Mouse (Mus musculus) liver, adult 2 months (tissue): ENCODE data around the gene Cdh13. TPM values are rescaled to one million over a fixed set of nuclear protein-coding genes. Genes with fewer than 3 reads are reported as not detected.

Source experiments
- DNase-seq: peaks from one replicate; pipeline ENCODE4 v3.0.0-alpha.2; 2011; ENCODE audit warnings: low read depth, low spot score; ENCODE audit errors: extremely low read depth
- H3K27ac ChIP-seq: fragments of 200-500 bp; replicated peaks from 2 replicates; pipeline ENCODE4 v1.5.1; 2012; ENCODE audit warnings: low read depth, mild to moderate bottlenecking, control low read depth, inconsistent platforms, low read length; ENCODE audit not compliant: insufficient read depth
- H3K27me3 ChIP-seq: fragments of 200-500 bp; 2 replicates; pipeline ENCODE4 v1.6.1; 2012; ENCODE audit warnings: mild to moderate bottlenecking, moderate library complexity, low read length, inconsistent platforms; ENCODE audit not compliant: control insufficient read depth, insufficient read depth
- H3K36me3 ChIP-seq: fragments of 200-500 bp; 2 replicates; pipeline ENCODE4 v1.6.1; 2012; ENCODE audit warnings: low read length, inconsistent platforms; ENCODE audit not compliant: control insufficient read depth, insufficient read depth
- H3K4me1 ChIP-seq: fragments of 200-500 bp; 2 replicates; pipeline ENCODE4 v1.6.1; 2011; ENCODE audit warnings: low read length; ENCODE audit not compliant: control insufficient read depth, insufficient read depth
- H3K4me3 ChIP-seq: fragments of 200-500 bp; 2 replicates; pipeline ENCODE4 v1.5.1; 2011; ENCODE audit warnings: low read depth, mild to moderate bottlenecking, control low read depth, low read length, moderate library complexity; ENCODE audit not compliant: insufficient read depth
- H3K79me2 ChIP-seq: fragments of 200-500 bp; 2 replicates; pipeline ENCODE4 v1.6.1; 2012; ENCODE audit warnings: inconsistent platforms, mild to moderate bottlenecking, low read length, moderate library complexity; ENCODE audit not compliant: control insufficient read depth, insufficient read depth
- H3K9ac ChIP-seq: fragments of 200-500 bp; 2 replicates; pipeline ENCODE4 v1.6.1; 2012; ENCODE audit warnings: low read depth, mild to moderate bottlenecking, control low read depth, inconsistent platforms, low read length
- CTCF ChIP-seq: fragments of 200-500 bp; IDR thresholded peaks from 2 replicates; pipeline ENCODE4 v1.5.1; 2011; ENCODE audit warnings: low read depth, low read length, control low read depth
- POLR2A ChIP-seq: fragments of 200-500 bp; IDR thresholded peaks from 2 replicates; pipeline ENCODE4 v1.6.1; 2011; ENCODE audit warnings: low read length, control low read depth; ENCODE audit not compliant: insufficient read depth; ENCODE audit errors: extremely low read depth
- WGBS: fragments of 180-500 bp; shearing (Covaris S2); methylation state at CpG from one replicate; pipeline ENCODE4 v1.1.7; 2018; 5-methylcytosine and 5-hydroxymethylcytosine counted together
- polyA plus RNA-seq: library from polyadenylated mRNA; depleted of rRNA; stranded (reverse); fragments of >200 nt; gene quantifications from 2 replicates; pipeline ENCODE4 v1.2.3, GENCODE M21; 2012
- total RNA-seq: library from RNA; depleted of rRNA; stranded (reverse); fragments of >200 nt; gene quantifications from 2 replicates; pipeline ENCODE4 v1.2.3, GENCODE M21; 2014

The Cdh13 gene
- total and polyA plus RNA-seq, 2 experiments: 1.5 to 2.1 TPM

DNA sequence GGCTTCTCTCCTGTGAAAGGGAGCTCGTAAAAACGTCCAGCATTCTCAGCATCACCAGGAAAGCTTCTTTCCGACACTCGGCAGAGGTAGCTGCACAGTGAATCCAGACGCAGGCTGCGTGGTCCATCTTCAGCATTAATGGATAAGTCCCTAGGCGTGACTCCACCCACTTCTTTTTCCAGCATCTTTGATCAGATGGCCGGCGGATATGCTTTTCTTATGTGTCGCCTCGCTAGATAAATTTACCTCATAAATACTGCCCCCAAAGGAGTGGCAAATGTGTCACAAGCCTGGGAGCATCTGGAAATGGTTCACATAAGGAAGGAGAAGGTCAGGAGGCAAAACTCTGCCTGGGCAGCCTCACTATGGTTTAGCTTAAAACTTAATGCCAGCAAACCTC is 601.5 kb downstream of the Cdh13 start:
- no peaks in the 10 kb centered on the region for H3K4me1 ChIP-seq
- H3K4me3 ChIP-seq: no peak overlapping the region
- WGBS: 87% methylated on average over 11 of the region's 11 CpGs
- no peak for DNase-seq
- H3K9ac ChIP-seq: no peak overlapping the region
- no peaks in the 10 kb centered on the region for H3K79me2 ChIP-seq
- H3K27ac ChIP-seq: no peak overlapping the region
- no peaks in the 10 kb centered on the region for H3K27me3 ChIP-seq
- no peaks in the 10 kb centered on the region for H3K36me3 ChIP-seq
- no peak for TF ChIP-seq CTCF
- no peak for TF ChIP-seq POLR2A

GRCm38 (mm10) chr8:118902402-118902801 is 618.9 kb downstream of the Cdh13 start:
- Histone ChIP-seq H3K4me1 (no peaks in the 10 kb centered on the region), H3K79me2 (no peaks in the 10 kb centered on the region), H3K9ac (no peak overlapping the region), H3K27ac (no peak overlapping the region), H3K36me3 (no peaks in the 10 kb centered on the region), H3K27me3 (no peaks in the 10 kb centered on the region), H3K4me3 (no peak overlapping the region)
- WGBS: 84% methylated on average over 11 of the region's 11 CpGs
- TF ChIP-seq CTCF (no peak), POLR2A (no peak)
- no peak for DNase-seq

DNA sequence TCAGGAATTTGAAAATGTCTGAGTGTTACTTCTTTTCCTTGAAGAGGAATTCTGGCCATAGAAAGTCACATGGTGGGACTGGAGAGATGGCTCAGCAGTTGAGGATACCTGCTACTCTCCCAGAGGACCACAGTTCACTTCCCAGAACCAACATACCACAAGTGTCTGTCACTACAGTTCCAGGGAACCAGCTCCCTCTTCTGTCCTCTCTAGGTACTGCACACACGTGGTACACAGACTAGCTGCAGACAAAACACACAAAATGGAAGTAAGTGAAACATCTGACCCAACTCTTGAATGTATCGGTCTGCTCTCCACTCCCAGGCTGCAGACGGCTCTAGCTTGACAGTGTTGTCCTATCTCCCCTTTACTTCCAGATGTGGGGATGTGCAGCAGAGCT is 633.0 kb downstream of the Cdh13 start:
- no peak overlapping the region for H3K27ac ChIP-seq
- no peaks in the 10 kb centered on the region for H3K79me2 ChIP-seq
- DNase-seq: no peak
- TF ChIP-seq POLR2A (no peak), CTCF (no peak)
- no peaks in the 10 kb centered on the region for H3K36me3 ChIP-seq
- no peaks in the 10 kb centered on the region for H3K4me1 ChIP-seq
- H3K4me3 ChIP-seq: no peak overlapping the region
- 88% methylated on average over 3 of the region's 3 CpGs for WGBS
- H3K27me3 ChIP-seq: no peaks in the 10 kb centered on the region
- no peak overlapping the region for H3K9ac ChIP-seq

- H3K79me2 ChIP-seq: no peaks in the 10 kb centered on the region
- H3K9ac ChIP-seq: no peak overlapping the region
- no peak overlapping the region for H3K4me3 ChIP-seq
- no peaks in the 10 kb centered on the region for H3K36me3 ChIP-seq
- no peaks in the 10 kb centered on the region for H3K27me3 ChIP-seq
- no peak for DNase-seq
- 40% methylated on average over 11 of the region's 11 CpGs for WGBS
- TF ChIP-seq CTCF (no peak), POLR2A (no peak)
- H3K27ac ChIP-seq: no peak overlapping the region
- no peaks in the 10 kb centered on the region for H3K4me1 ChIP-seq
Observed at GRCm38 (mm10) chr8:118937412-118937811, 653.9 kb downstream of the Cdh13 start.

DNA sequence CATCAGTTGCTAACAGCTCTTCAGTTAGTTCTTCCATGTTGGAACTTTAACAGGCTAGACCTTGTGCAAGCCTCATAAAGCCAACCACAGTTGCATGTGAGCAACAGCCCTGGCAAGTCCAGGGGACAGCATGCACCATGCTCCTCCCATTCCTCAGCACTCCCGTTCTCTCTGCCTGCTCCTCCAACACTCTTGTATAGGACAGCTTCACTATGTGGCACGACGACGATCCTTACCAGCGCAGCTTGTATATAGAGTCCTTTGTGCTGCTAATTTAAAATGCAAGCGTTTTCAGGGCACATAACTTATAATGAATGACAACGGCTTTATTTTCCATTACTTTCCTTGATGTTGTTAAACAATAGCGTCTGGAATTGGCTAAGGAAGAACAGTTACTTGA is 654.5 kb downstream of the Cdh13 start:
- Histone ChIP-seq H3K4me1 (no peaks in the 10 kb centered on the region), H3K9ac (no peak overlapping the region), H3K27me3 (no peaks in the 10 kb centered on the region), H3K36me3 (no peaks in the 10 kb centered on the region), H3K79me2 (no peaks in the 10 kb centered on the region), H3K27ac (no peak overlapping the region), H3K4me3 (no peak overlapping the region)
- no peak for DNase-seq
- WGBS: 63% methylated on average over 8 of the region's 8 CpGs
- TF ChIP-seq CTCF: no peak
- TF ChIP-seq POLR2A: no peak

- H3K4me1 ChIP-seq: no peaks in the 10 kb centered on the region
- no peak for DNase-seq
- 65% methylated on average over 20 of the region's 20 CpGs for WGBS
- H3K9ac ChIP-seq: no peak overlapping the region
- TF ChIP-seq POLR2A: no peak
- no peak for TF ChIP-seq CTCF
- no peak overlapping the region for H3K27ac ChIP-seq
- no peaks in the 10 kb centered on the region for H3K36me3 ChIP-seq
- H3K79me2 ChIP-seq: no peaks in the 10 kb centered on the region
- H3K4me3 ChIP-seq: no peak overlapping the region
- no peaks in the 10 kb centered on the region for H3K27me3 ChIP-seq
Observed at GRCm38 (mm10) chr8:118951766-118952741, 668.5 kb downstream of the Cdh13 start.
